Mouse (Mus musculus): ENCODE data around the gene Eral1.

DNA sequence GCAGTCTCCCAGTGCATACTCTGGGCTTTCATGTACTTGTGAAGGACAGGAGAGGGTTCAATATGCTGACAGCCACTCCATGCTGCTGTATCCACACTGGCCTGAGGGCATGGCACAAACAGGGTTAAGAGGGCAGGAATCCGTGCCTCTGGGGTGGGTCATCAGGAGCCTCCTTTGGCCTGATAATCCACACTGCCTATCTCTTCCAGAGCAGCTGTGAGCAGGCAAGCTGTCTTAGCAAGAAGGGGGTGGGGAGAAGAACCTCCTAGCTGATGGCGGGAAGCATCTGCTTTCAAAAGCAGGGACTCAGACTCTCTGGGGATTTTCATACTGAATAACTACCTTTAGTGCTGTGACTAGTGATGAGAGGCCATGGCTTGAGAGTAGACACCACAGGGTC, 14.3 kb downstream of the Eral1 start:
- TF ChIP-seq CTCF (IDR thresholded peaks at IDR 0.05), result no peak
- no peak for TF ChIP-seq POLR2A (IDR thresholded peaks at IDR 0.05; ENCODE audit: insufficient read depth, low read depth, low read length)
- no peak for TF ChIP-seq EP300 (IDR thresholded peaks at IDR 0.05; ENCODE audit: insufficient read depth, low read depth, low read length)
